Mouse (Mus musculus): ENCODE data around the gene Adgra3. TPM values are rescaled to one million over a fixed set of nuclear protein-coding genes. Genes with fewer than 3 reads are reported as not detected.

Adgra3 gene
- total and polyA plus RNA-seq, 2 experiments from 2014 or later = 6.7 to 32.7 TPM

GRCm38 (mm10) chr5:50057612-50058420 lies 990 bp downstream of the Adgra3 start:
- DNase-seq (ENCODE audit: low spot score) = no peak
- Histone ChIP-seq H3K36me3 (replicated peaks; ENCODE audit: control insufficient read depth, insufficient read depth, low read length) (no peaks in the 10 kb centered on the region), H3K4me1 (ENCODE audit: control insufficient read depth, insufficient read depth) (peaks cover 19% of the 10 kb centered on the region), H3K4me3 (ENCODE audit: low read depth, low read length) (peak overlapping the region; percentile 92), H3K27ac (ENCODE audit: low read depth) (peak overlapping the region; percentile 87), H3K9ac (replicated peaks; ENCODE audit: low read depth, low read length) (peak overlapping the region; percentile 94), H3K27me3 (ENCODE audit: control insufficient read depth, insufficient read depth, low read length) (no peaks in the 10 kb centered on the region), H3K9me3 (replicated peaks; ENCODE audit: control insufficient read depth, low read length) (no peaks in the 10 kb centered on the region), H3K4me2 (ENCODE audit: low read depth, low read length) (peak overlapping the region; percentile 95)
- TF ChIP-seq CTCF (IDR thresholded peaks at IDR 0.05; ENCODE audit: low read depth) (no peak), EP300 (IDR thresholded peaks at IDR 0.05; ENCODE audit: low read depth) (no peak)
- peak; percentile 25; the same call in 1 of the 2 replicates for ATAC-seq (ENCODE audit: insufficient read depth, low read depth)
- WGBS = 6% methylated on average over 26 of the region's 26 CpGs

GRCm38 (mm10) chr5:50052456-50052855 lies 6.3 kb downstream of the Adgra3 start:
- ATAC-seq (ENCODE audit: insufficient read depth, low read depth) = no peak
- Histone ChIP-seq H3K9me3 (replicated peaks; ENCODE audit: control insufficient read depth, low read length) (no peaks in the 10 kb centered on the region), H3K27ac (ENCODE audit: low read depth) (no peak overlapping the region), H3K4me2 (ENCODE audit: low read depth, low read length) (no peak overlapping the region), H3K4me1 (ENCODE audit: control insufficient read depth, insufficient read depth) (peaks cover 44% of the 10 kb centered on the region), H3K36me3 (replicated peaks; ENCODE audit: control insufficient read depth, insufficient read depth, low read length) (no peaks in the 10 kb centered on the region), H3K4me3 (ENCODE audit: low read depth, low read length) (no peak overlapping the region), H3K9ac (replicated peaks; ENCODE audit: low read depth, low read length) (no peak overlapping the region), H3K27me3 (ENCODE audit: control insufficient read depth, insufficient read depth, low read length) (no peaks in the 10 kb centered on the region)
- no peak for DNase-seq (ENCODE audit: low spot score)
- TF ChIP-seq CTCF (IDR thresholded peaks at IDR 0.05; ENCODE audit: low read depth) (no peak), EP300 (IDR thresholded peaks at IDR 0.05; ENCODE audit: low read depth) (no peak)
- WGBS = 34% methylated on average over 4 of the region's 4 CpGs

GRCm38 (mm10) chr5:50050668-50051425 lies 8.0 kb downstream of the Adgra3 start:
- no peak for ATAC-seq (ENCODE audit: insufficient read depth, low read depth)
- TF ChIP-seq EP300 (IDR thresholded peaks at IDR 0.05; ENCODE audit: low read depth) = no peak
- no peak for TF ChIP-seq CTCF (IDR thresholded peaks at IDR 0.05; ENCODE audit: low read depth)
- peaks cover 35% of the 10 kb centered on the region for H3K4me1 ChIP-seq (ENCODE audit: control insufficient read depth, insufficient read depth)

GRCm38 (mm10) chr5:50050037-50050436 lies 8.8 kb downstream of the Adgra3 start:
- Histone ChIP-seq H3K9ac (replicated peaks; ENCODE audit: low read depth, low read length) (no peak overlapping the region), H3K4me2 (ENCODE audit: low read depth, low read length) (no peak overlapping the region), H3K27ac (ENCODE audit: low read depth) (no peak overlapping the region), H3K4me3 (ENCODE audit: low read depth, low read length) (no peak overlapping the region), H3K36me3 (replicated peaks; ENCODE audit: control insufficient read depth, insufficient read depth, low read length) (no peaks in the 10 kb centered on the region), H3K27me3 (ENCODE audit: control insufficient read depth, insufficient read depth, low read length) (no peaks in the 10 kb centered on the region), H3K4me1 (ENCODE audit: control insufficient read depth, insufficient read depth) (peaks cover 35% of the 10 kb centered on the region), H3K9me3 (replicated peaks; ENCODE audit: control insufficient read depth, low read length) (no peaks in the 10 kb centered on the region)
- no peak for TF ChIP-seq EP300 (IDR thresholded peaks at IDR 0.05; ENCODE audit: low read depth)
- TF ChIP-seq CTCF (IDR thresholded peaks at IDR 0.05; ENCODE audit: low read depth) = no peak
- DNase-seq (ENCODE audit: low spot score) (no peak), ATAC-seq (ENCODE audit: insufficient read depth, low read depth) (no peak)
- 51% methylated on average over 3 of the region's 3 CpGs for WGBS

More at GRCm38 (mm10) chr5:50050668-50051425, 8.0 kb downstream of the Adgra3 start:
- no peak for DNase-seq (ENCODE audit: low spot score)
- Histone ChIP-seq H3K9me3 (replicated peaks; ENCODE audit: control insufficient read depth, low read length) (no peaks in the 10 kb centered on the region), H3K4me3 (ENCODE audit: low read depth, low read length) (no peak overlapping the region), H3K4me2 (ENCODE audit: low read depth, low read length) (no peak overlapping the region), H3K36me3 (replicated peaks; ENCODE audit: control insufficient read depth, insufficient read depth, low read length) (no peaks in the 10 kb centered on the region), H3K27ac (ENCODE audit: low read depth) (no peak overlapping the region), H3K27me3 (ENCODE audit: control insufficient read depth, insufficient read depth, low read length) (no peaks in the 10 kb centered on the region), H3K9ac (replicated peaks; ENCODE audit: low read depth, low read length) (no peak overlapping the region)
- WGBS = 80% methylated on average over 21 of the region's 21 CpGs

GRCm38 (mm10) chr5:50049506-50049905 lies 9.3 kb downstream of the Adgra3 start:
- WGBS = 76% methylated on average over 8 of the region's 8 CpGs
- H3K9me3 ChIP-seq (replicated peaks; ENCODE audit: control insufficient read depth, low read length) = no peaks in the 10 kb centered on the region
- no peak overlapping the region for H3K27ac ChIP-seq (ENCODE audit: low read depth)
- H3K4me3 ChIP-seq (ENCODE audit: low read depth, low read length) = no peak overlapping the region
- H3K4me1 ChIP-seq (ENCODE audit: control insufficient read depth, insufficient read depth) = peaks cover 33% of the 10 kb centered on the region
- H3K36me3 ChIP-seq (replicated peaks; ENCODE audit: control insufficient read depth, insufficient read depth, low read length) = no peaks in the 10 kb centered on the region
- TF ChIP-seq CTCF (IDR thresholded peaks at IDR 0.05; ENCODE audit: low read depth) (no peak), EP300 (IDR thresholded peaks at IDR 0.05; ENCODE audit: low read depth) (no peak)
- no peak overlapping the region for H3K9ac ChIP-seq (replicated peaks; ENCODE audit: low read depth, low read length)
- H3K4me2 ChIP-seq (ENCODE audit: low read depth, low read length) = no peak overlapping the region
- DNase-seq (ENCODE audit: low spot score) (no peak), ATAC-seq (ENCODE audit: insufficient read depth, low read depth) (no peak)
- no peaks in the 10 kb centered on the region for H3K27me3 ChIP-seq (ENCODE audit: control insufficient read depth, insufficient read depth, low read length)

All from heart, postnatal 0 days (tissue).